Mouse (Mus musculus): ENCODE measurements around the gene Olfr466.

DNA sequence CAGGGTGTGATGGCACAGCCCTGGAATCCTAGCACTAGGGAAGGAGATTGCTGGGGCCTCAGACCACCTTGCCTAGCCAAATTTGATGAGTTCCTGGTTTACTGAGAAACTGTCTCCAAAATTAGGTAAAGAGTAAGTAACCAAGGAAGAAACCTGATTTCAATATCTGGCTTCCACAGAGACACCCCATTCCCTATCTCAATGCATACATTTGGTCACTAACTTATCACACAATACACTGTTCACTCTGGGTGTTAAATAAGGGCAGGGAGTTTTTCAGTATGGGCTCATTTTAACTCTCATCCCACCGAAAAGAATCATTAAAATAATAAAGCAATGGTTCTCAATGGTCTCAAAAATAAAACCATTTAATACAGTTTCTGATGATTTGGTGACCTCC, 50.6 kb downstream of the Olfr466 start:
- TF ChIP-seq TAL1 (IDR thresholded peaks at IDR 0.05; ENCODE audit: low read length) (no peak), GATA1 (IDR thresholded peaks at IDR 0.05; ENCODE audit: low read length) (no peak)

Data from erythroblast, embryonic 14.5 days (primary cell).